In the genomic region with DNA sequence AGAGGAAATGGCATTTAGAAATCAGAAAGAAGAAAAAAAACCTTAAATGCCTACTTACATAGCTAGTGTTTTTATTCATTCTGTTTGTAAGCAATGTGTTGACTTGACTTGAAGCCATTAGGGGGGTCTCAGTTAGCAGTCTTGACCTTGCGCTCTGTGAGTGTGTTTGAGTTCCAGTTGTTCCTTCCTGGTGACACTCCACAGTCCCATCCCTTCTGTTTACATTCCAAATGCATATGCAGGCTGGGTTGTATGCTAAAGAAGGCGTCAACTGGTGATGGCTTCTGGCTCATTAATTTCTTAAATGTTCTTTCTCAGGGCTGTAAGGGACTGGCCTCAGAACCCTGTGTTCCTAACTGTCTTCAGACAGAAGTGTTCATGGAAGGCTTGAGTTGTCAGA, we compare ENCODE assay signal across 26 mouse cellular contexts. TPM values are rescaled to one million over a fixed set of nuclear protein-coding genes. Genes with fewer than 3 reads are reported as not detected.
"Had no signal": no experiment of that assay in that cellular context is flagged by ENCODE, and none has a peak within 500 bp of the region (broad histone marks: within the 10 kb centered on the region; RNA-seq: fewer than 3 reads in every experiment).

No protein-coding gene starts in this region.

- H3K27me3 ChIP-seq: heart, embryonic 12.5 days; hindbrain, embryonic 13.5 days; hindbrain, embryonic 15.5 days; kidney, embryonic 15.5 days; limb, embryonic 13.5 days; limb, embryonic 15.5 days had no signal

- H3K4me3 ChIP-seq: heart, embryonic 10.5 days; heart, embryonic 12.5 days; hindbrain, embryonic 13.5 days; hindbrain, embryonic 15.5 days; kidney, embryonic 15.5 days; limb, embryonic 13.5 days; limb, embryonic 15.5 days had no signal

- H3K9me3 ChIP-seq: heart, embryonic 10.5 days; hindbrain, embryonic 13.5 days; hindbrain, embryonic 15.5 days; kidney, embryonic 15.5 days; limb, embryonic 13.5 days; limb, embryonic 15.5 days had no signal

- DNase-seq: forebrain, postnatal 0 days; gastrocnemius, postnatal 14 days; gastrocnemius, postnatal 36 days; heart, adult 18-20 months; heart, postnatal 36 days; kidney, adult 11 months; kidney, postnatal 14 days; layer of hippocampus, adult 9-11 months; layer of hippocampus, postnatal 36 days; left cerebral cortex, postnatal 4 days had no signal

- H3K4me2 ChIP-seq: heart, embryonic 12.5 days; hindbrain, embryonic 13.5 days; hindbrain, embryonic 15.5 days; kidney, embryonic 15.5 days; limb, embryonic 13.5 days; limb, embryonic 15.5 days had no signal

- H3K4me1 ChIP-seq: heart, embryonic 10.5 days; heart, embryonic 12.5 days; hindbrain, embryonic 13.5 days; hindbrain, embryonic 15.5 days; kidney, embryonic 15.5 days; limb, embryonic 13.5 days; limb, embryonic 15.5 days had no signal

- ATAC-seq: forebrain, postnatal 0 days; hindbrain, postnatal 0 days; intestine, embryonic 16.5 days had no signal

- H3K9ac ChIP-seq: forebrain, postnatal 0 days; heart, embryonic 12.5 days; hindbrain, embryonic 13.5 days; hindbrain, embryonic 15.5 days; kidney, embryonic 15.5 days; limb, embryonic 13.5 days; limb, embryonic 15.5 days had no signal

- H3K27ac ChIP-seq: heart, embryonic 10.5 days; hindbrain, embryonic 13.5 days; hindbrain, embryonic 15.5 days; hindbrain, postnatal 0 days; kidney, embryonic 15.5 days; kidney, postnatal 0 days; limb, embryonic 13.5 days; limb, embryonic 15.5 days had no signal

- H3K36me3 ChIP-seq: heart, embryonic 10.5 days; heart, embryonic 12.5 days; hindbrain, embryonic 13.5 days; hindbrain, embryonic 15.5 days; kidney, embryonic 15.5 days; limb, embryonic 13.5 days had no signal

RNA-seq across cellular contexts. Expression of a gene that starts 23.4 kb away (rescaled TPM):
- total RNA-seq: gastrocnemius, adult 8-10 months; heart, adult 18-20 months; heart, adult 8-10 months; heart, postnatal 14 days; heart, postnatal 36 days; hematopoietic stem cell, adult 5-6 weeks had no signal
- polyA plus RNA-seq: kidney, adult 2 months; large intestine, adult 2 months had no signal
